In genomic region chr2:93313768-93314632, GRCm38 (mm10) we compare ENCODE assay signal across 10 mouse cellular contexts. TPM values are rescaled to one million over a fixed set of nuclear protein-coding genes. Genes with fewer than 3 reads are reported as not detected.
A peak's percentile ranks its signal among the peaks of the same experiment; 100 is the strongest.
DNase-seq lines count a peak whose midpoint lies in the region; ATAC-seq lines count a peak whose summit lies in the region.
"Had no signal": no experiment of that assay in that cellular context is flagged by ENCODE, and none has a peak within 500 bp of the region (broad histone marks: within the 10 kb centered on the region; RNA-seq: fewer than 3 reads in every experiment).

No protein-coding gene starts in this region.

- H3K9ac ChIP-seq in hindbrain, embryonic 16.5 days (ENCODE audit: low read depth, low read length) = no peak overlapping the region
- H3K9ac ChIP-seq: limb, embryonic 15.5 days had no signal

- H3K4me1 ChIP-seq in hindbrain, embryonic 16.5 days (ENCODE audit: control insufficient read depth, insufficient read depth, low read depth, low read length) = peaks cover 26% of the 10 kb centered on the region
- H3K4me1 ChIP-seq in midbrain, embryonic 10.5 days = peaks cover 74% of the 10 kb centered on the region

- no peaks in the 10 kb centered on the region for H3K27me3 ChIP-seq in hindbrain, embryonic 16.5 days (replicated peaks; ENCODE audit: control insufficient read depth, insufficient read depth, low read length)
- no peaks in the 10 kb centered on the region for H3K27me3 ChIP-seq in midbrain, embryonic 10.5 days (ENCODE audit: low read depth, poor library complexity, severe bottlenecking)

- peak overlapping the region; percentile 25; the same call in 1 of the 2 replicates for H3K27ac ChIP-seq in hindbrain, embryonic 16.5 days (ENCODE audit: low read depth, low read length)
- peak overlapping the region; percentile 79 for H3K27ac ChIP-seq in midbrain, embryonic 10.5 days (replicated peaks)
- H3K27ac ChIP-seq: limb, embryonic 15.5 days had no signal

- DNase-seq in adrenal gland, adult 8-10 months = peak; percentile 48
- DNase-seq in embryo, embryonic 10.5 days (ENCODE audit: low spot score) = peak; percentile 61
- DNase-seq in midbrain, embryonic 10.5 days (ENCODE audit: low spot score) = no peak
- no peak for DNase-seq in left cerebral cortex, adult 8-10 months (ENCODE audit: low spot score in 2 of 2)
- no peak for DNase-seq in gastrocnemius, postnatal 10 days
- no peak for DNase-seq in left cerebral cortex, postnatal 10 days (ENCODE audit: extremely low spot score in 1 of 2, low spot score in 2 of 2)
- no peak for DNase-seq in liver
- DNase-seq: cerebellum, adult 2 months had no signal

- 20% methylated on average over 15 of the region's 15 CpGs for WGBS in hindbrain, embryonic 16.5 days
- 56% methylated on average over 15 of the region's 15 CpGs for WGBS in midbrain, embryonic 10.5 days

- intact Hi-C loops in left cerebral cortex, postnatal 10 days (cut with DNase I) = no loop called here

- H3K9me3 ChIP-seq in hindbrain, embryonic 16.5 days (ENCODE audit: control insufficient read depth, low read length) = no peaks in the 10 kb centered on the region
- no peaks in the 10 kb centered on the region for H3K9me3 ChIP-seq in midbrain, embryonic 10.5 days (replicated peaks)
- H3K9me3 ChIP-seq: limb, embryonic 15.5 days had no signal

- no peak overlapping the region for H3K4me2 ChIP-seq in hindbrain, embryonic 16.5 days (ENCODE audit: low read length)
- H3K4me2 ChIP-seq: limb, embryonic 15.5 days had no signal

- no peaks in the 10 kb centered on the region for H3K36me3 ChIP-seq in hindbrain, embryonic 16.5 days (ENCODE audit: control insufficient read depth, insufficient read depth, low read length)
- H3K36me3 ChIP-seq in midbrain, embryonic 10.5 days = peaks cover 59% of the 10 kb centered on the region
- H3K36me3 ChIP-seq: limb, embryonic 15.5 days had no signal

- 0 out of 2 replicates have a peak, but pooled peaks have one; percentile 37 for ATAC-seq in hindbrain, embryonic 16.5 days

- H3K4me3 ChIP-seq in hindbrain, embryonic 16.5 days (ENCODE audit: low read length) = no peak overlapping the region
- no peak overlapping the region for H3K4me3 ChIP-seq in midbrain, embryonic 10.5 days
- H3K4me3 ChIP-seq: limb, embryonic 15.5 days had no signal

RNA-seq across cellular contexts. Expression of gene Tspan18, which starts 20.3 kb away (rescaled TPM):
- total RNA-seq in adrenal gland, adult 8-10 months (2022) = 10 to 100 TPM; 39.5 to 48.5 (median 45.8) TPM
- 15.7 and 24.2 TPM in 2 replicates for polyA plus RNA-seq in hindbrain, embryonic 16.5 days (2015; fragmentation: Nextera tagmentation; extraction: Ambion mirVana)
- polyA plus RNA-seq in midbrain, embryonic 10.5 days (2016; fragmentation: Nextera tagmentation; extraction: Ambion mirVana) = 45.0 and 48.4 TPM in 2 replicates
- 1 to 10 TPM; 2.1 to 4.5 (median 3.6) TPM for total RNA-seq in left cerebral cortex, adult 8-10 months (2022)
- total RNA-seq in gastrocnemius, postnatal 10 days (2021) = 10 to 100 TPM; 14.5 to 17.8 TPM
- total RNA-seq in left cerebral cortex, postnatal 10 days (2021) = 1 to 10 TPM; 5.6 to 6.0 TPM

Comparison
In these comparisons a context has a peak if more than half of its experiments do, and no peak if none do; other contexts are left out.
1. DNase-seq: peak in adrenal gland, adult 8-10 months (single experiment) and embryo, embryonic 10.5 days (single experiment); none in midbrain, embryonic 10.5 days (single experiment), left cerebral cortex, adult 8-10 months (0 of 2), gastrocnemius, postnatal 10 days (single experiment), left cerebral cortex, postnatal 10 days (0 of 2) and liver (single experiment).